Mouse (Mus musculus): ENCODE results near the gene Ephb3. TPM values are rescaled to one million over a fixed set of nuclear protein-coding genes. Genes with fewer than 3 reads are reported as not detected.

Ephb3 gene
- total RNA-seq, 1 experiment from 2014 or later: not detected

DNA sequence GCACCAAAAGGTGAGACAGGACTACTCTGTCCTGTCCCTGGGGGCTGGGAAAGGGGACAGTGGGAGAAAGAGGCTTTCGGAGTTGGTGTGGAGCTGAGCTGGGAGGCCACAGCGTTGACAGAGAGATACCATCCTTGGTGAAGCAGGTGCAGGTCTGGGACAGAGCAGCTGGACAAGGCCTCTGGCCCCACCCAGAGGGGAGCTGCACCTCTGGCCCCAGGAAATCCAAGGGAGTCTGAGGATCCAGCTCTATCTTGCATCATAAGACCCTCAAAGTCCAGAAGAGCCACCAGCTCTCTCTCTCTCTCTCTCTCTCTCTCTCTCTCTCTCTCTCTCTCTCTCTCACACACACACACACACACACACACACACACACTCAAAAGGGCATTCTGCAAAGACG is 40.2 kb downstream of the Ephb3 start:
- no peak for ATAC-seq (replicated peaks; ENCODE audit: low read depth, poor library complexity, severe bottlenecking)

DNA sequence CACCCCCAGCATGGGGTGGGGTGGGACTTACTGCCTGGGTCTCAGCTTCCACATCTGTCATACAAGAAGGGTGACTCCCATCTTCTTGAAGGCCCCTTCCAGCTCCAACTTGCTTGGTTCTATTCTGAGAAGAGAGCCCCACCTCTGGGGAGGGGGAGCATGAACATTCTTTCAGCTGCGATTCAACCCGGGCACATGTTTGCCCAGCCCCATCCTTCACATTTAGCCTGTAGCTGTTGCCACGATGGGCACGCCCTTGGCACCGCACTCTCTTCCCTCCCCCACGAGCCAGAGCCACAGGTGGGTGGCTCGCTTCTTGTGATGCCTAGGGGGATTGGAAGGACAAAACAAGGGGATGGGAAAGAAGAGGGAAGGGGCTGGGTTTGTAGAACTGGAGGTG is 40.8 kb downstream of the Ephb3 start:
- no peak for ATAC-seq (replicated peaks; ENCODE audit: low read depth, poor library complexity, severe bottlenecking)

DNA sequence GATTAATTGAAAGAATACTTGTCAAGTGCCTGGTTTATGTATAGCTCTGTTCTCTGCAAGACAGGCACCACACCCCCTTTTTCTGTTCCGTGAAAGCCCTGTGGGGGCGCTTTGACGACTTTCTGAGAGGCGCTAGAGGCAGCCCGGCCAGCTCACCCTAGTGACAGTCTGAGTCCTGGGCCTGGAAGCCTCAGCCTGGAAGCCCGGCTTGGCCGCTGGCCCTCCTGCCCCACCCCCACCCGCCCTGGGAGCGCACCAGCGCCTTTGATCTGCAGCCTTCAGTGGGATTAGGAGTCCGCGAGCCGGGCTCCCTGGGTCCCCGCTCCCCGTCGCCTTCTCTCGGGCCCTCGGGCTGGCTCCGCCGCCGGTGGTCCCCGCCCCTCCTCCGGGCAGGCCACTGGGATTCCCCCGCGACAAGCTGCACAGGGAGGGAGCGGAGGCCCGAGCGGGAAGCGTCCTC is 41.4 kb downstream of the Ephb3 start:
- ATAC-seq (replicated peaks; ENCODE audit: low read depth, poor library complexity, severe bottlenecking): peak; percentile 88

DNA sequence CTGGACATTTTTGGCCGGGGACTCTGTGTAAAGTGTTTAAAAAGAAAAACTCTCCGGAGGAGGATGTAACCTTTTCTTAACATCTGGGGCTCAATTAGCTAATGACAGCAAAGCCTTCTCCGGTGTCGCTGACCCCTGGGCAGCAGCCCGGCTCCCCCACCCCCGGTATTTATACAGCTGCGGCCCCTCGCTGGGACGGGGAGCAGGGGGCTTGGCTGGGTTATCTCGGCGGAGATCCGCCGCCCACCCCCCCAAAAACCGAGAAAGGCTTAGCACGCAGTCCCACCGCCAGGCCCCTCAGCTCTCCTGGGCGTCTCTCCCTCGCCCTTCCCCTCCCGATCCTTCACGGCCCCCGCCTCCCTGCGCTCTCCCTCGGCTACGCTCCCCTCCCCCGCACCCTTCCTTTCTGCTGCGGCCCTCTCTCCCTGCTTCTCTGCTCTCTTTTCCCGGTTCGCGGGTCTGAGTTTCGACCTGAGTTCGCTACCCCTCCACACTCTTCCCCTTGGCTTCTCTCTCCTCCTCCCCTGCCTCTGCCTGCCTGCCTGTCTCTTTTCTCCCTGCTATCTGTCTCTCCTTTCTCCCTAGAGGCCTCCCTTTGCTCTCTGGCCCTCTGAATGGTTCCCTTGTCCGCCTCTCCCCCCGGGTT is 42.0 kb downstream of the Ephb3 start:
- ATAC-seq (replicated peaks; ENCODE audit: low read depth, poor library complexity, severe bottlenecking): 0 out of 2 replicates have a peak, but pooled peaks have one; percentile 21

DNA sequence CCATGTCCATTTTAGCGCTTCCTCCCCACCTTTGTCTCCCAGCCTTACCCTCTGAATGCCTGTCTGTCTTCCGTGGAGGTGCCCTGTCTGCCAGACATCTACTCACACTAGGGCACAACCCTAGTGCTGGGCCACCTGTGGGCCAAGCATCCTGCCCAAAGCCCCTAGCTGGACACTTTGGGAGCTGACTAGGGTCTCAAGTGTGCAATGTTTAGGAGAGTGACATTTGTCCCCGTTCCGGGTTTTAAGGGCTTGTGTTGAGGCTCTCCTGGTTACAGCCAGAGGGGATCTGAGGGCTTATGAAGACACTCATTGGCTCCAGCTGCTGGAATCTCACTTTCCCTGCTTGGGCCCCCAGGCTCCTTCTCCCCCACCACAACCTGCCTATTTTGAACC is 42.5 kb downstream of the Ephb3 start:
- ATAC-seq (replicated peaks; ENCODE audit: low read depth, poor library complexity, severe bottlenecking): no peak

DNA sequence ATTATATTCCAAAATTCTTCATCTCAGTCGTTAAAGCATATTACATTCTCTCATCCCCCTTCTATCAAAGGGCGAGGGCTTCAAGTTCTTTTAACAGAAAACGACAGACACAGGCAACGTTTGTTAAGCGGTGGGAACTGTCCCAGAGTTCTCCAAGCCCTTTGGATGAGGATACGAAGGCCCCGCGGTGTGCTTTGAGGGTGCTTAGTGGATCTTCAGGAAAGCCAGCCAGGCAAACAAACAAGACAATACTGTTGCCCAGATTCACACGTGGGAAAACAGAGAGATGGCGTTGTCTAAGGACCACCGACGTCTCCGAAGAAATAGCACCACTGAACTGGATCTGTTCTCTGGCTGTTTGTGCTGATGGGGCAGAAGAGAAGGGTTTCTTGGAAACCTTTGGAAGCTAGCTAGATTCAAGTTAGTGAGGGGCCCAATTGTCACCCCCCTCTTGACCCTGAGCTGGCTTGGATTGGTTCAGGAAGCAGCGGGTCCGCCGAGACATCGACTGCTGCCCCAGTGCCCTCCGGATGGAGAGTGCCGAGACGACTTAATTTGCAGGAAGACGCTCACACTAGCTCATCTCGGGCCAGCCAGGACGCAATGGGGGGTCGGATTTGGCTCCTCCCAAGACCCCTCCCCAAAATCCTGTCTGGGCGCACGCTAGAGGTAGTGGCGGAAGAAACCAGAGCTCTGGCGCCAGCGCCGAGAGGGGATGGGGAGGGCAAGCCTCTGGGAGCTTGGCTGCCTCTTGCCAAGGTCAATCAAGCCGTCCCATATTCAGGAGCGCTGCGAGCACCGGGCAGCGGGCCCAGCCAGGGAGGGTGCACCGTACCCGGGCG is 43.5 kb downstream of the Ephb3 start:
- ATAC-seq (replicated peaks; ENCODE audit: low read depth, poor library complexity, severe bottlenecking): no peak

DNA sequence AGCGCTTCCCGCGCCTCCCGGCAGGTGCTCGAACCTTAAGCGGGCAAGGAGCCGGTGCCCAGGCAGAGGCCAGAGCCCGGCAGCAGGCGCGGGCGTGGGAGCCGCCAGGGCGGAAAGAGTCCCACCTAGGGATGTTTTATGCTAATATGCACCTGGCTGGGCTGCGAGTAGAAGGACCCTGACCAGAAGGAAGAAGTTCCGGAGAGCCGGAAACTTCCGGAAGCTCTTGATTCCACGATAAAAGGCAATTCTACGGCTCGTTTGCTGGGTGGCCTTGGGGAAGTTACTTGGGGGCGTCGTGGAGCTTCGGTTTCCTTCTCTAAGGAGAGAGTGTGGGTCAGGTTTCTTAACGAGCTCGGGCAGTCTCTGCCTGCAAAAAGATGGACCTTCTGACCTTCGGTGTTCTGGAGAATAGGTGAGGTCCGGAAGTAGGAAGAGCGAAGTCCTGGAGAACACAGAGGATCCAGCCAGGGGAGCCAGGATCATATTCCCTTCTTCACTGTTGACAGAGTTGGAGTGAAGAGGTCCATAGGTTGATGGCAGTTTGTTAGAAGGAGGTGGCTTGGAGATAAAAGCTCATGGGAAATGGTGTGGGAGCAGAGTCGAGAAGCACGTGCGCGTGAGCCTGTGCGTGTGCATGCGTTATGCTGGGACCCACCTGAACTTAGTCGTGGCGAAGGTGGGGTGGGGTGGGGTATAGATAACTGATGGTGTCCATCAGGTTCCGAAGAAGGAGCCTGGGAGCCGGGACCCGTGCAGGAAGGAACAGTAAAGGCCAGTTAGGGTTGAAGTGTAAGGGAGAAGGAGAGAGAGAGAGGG is 44.4 kb downstream of the Ephb3 start:
- 0 out of 2 replicates have a peak, but pooled peaks have one; percentile 19 for ATAC-seq (replicated peaks; ENCODE audit: low read depth, poor library complexity, severe bottlenecking)

DNA sequence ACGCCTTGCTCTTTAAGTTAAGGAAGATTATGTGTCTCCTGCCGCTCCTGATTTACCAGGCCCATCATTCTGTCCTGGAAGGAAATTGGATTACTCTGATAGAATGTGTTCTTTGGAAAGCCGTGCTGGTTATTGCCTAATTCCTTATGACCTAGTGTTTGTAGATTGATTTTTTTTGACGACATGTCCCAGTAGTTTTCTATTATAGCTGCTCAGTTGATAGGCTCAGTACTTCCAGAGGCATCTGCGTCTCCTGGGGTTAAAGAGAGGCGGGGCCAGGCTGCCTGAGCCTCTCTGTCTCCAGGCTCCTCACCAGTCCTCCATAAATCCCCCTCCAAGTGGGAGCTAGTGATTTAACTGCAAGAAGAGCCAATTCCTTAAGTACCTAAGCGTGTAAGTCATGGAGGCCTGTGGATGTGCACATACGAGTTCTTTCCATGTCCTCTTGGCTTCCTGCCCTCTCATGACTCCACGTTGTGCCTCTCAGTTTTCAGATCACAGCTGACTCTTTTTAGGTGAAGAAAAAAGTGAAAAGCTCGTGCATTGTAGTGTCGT is 47.9 kb downstream of the Ephb3 start:
- no peak for ATAC-seq (replicated peaks; ENCODE audit: low read depth, poor library complexity, severe bottlenecking)

DNA sequence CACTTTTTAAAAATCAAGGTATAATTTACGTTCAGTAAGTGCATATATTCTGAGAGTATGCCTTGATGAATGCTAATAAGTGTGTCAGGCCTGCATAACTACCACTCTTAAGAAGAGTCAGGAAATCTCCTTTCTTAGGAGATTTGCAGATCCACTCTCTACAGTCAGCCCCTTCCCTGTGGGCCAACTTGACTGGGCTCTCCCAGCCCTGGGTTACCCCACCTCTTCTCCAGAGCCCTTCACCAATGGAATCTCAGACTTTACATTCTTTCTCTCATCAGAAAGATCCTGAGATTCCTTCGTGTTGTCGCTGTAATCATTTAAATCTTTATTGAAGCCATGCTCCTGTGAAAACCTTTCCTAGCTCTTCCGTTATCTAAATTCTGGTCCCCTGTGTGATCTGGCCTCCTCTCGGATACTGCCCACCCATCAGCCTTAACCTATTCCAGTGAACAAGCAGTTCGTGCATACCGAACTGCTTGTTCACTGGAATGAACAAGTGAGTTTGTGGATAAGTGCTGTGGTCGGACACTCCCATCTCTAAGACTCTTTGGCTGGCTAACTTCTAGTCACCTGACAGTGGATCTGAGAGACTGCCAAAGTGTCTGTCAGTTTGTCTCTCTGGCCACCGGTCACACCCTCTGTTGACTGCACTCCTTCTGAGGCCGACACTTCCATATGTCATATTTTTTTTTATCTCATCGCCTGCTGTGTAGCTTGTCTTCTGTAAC is 51.2 kb downstream of the Ephb3 start:
- no peak for ATAC-seq (replicated peaks; ENCODE audit: low read depth, poor library complexity, severe bottlenecking)

DNA sequence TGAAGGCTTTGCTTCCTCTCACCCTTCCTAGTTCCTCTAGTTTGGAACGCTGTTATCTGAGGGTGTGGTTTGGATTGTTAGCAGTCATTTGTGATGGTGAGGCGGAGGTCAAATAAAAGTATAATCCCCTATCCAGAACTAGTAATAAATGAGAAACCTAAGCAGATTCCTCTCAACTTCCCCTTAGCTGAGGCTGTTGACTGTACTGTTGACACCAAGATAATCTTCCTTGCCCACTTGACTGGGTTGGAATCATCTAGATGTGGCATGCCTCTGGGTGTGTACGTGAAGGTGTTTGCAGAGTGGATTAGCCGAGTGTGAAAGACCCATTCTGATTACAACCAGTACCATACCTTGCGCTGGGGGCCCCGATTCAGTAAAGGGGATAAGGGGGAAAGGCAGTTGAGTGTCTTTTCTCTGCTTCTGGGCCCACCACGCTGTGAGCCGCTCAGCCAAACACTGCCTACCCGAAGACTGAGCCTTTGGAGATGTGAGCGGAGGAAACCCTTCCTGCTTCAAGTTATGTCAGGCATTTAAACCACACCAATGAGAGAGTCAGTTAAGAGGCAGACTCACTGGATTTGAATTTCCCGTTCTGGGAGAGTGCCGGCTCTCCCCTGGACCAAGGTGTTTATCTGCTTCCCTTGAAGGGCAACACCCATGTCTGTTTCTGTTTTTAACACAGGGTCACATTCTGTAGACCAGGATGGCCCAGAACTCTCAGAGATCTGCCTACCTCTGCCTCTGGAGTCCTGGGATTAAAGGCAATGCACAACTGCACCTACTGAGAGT is 52.2 kb downstream of the Ephb3 start:
- no peak for ATAC-seq (replicated peaks; ENCODE audit: low read depth, poor library complexity, severe bottlenecking)

DNA sequence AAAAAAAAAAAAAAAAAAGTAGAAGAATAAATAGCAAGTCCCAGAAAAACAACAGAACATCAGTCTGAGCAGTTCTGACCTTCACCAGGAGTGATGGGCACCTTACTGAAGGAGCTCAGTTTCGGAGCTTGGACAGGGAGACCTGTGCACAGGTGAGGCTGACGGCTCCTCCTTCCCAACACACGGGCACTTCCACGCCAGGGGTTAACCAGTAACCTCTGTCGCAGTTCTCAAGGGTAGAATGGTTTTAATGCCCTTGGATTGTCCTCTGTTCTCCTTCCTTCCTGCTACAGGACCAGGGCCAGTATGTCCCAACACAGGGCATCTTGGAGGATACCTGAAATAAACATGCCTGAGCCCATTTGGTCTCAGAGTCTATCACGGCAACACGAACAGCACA is 60.9 kb downstream of the Ephb3 start:
- no peak for ATAC-seq (replicated peaks; ENCODE audit: low read depth, poor library complexity, severe bottlenecking)

DNA sequence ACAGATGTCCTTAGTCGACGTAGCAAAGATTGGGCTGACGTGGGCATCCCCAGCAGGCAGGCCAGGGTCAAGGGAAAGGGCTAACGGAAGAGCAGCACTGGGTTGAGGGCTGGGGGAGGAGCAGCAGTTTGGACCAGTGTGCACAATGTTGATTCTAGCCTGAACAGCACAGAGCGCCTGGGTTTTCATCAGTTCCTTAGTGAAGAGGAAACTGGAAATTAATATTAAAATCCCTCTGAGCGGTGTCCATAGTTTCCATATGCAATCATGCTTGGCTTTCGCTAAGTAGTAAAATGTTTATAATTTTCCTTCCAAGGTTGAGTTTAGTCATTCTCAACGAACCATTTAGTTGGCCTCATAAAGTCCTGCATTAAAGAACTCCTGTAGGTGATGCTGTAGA is 65.2 kb downstream of the Ephb3 start:
- no peak for ATAC-seq (replicated peaks; ENCODE audit: low read depth, poor library complexity, severe bottlenecking)

DNA sequence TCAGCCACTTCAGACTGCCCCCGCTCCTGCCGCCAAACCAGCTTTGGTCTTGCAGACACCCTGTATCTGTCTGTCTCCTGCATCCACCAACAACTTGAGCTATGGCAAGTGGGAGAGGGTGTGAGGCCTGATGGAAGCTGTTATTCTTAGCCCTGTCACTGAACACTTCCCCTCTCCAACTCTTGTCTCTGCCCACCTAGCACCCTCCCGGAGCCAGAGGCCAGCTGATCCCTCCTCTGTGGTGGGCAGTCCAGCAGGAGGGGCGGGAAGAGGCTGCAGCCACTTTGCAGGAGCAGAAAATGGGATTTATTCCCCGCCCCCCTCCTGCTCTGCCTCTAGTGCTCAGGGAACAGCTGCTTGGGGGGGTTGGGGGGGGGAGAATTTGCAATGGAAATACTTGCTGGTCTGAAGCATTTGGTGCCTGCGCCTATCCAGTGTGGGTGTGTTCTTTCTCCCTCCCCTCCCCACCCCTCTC is 67.3 kb downstream of the Ephb3 start:
- no peak for ATAC-seq (replicated peaks; ENCODE audit: low read depth, poor library complexity, severe bottlenecking)

DNA sequence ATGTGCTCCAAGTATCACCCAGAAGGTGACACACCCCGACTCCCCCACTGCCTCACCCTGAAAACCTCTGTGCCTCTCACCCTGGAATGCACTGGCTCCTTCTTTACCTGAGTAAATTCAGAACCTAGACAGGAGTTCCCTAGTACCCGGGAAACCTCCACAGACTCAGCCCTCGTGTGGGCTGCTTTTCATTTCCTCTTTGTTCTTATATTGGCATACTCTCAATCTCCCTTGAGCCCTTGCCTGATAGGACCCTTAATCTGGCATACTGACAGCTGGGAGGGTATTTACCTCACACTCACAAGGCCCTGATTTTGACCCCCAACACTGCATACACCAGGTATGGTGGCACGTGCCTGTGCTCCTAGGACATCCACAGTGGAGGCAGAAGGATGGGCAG is 68.2 kb downstream of the Ephb3 start:
- ATAC-seq (replicated peaks; ENCODE audit: low read depth, poor library complexity, severe bottlenecking): no peak

Other genes starting within 250 kb of the Ephb3 start
- not detected in 2 replicates for gene Teddm3, start 50.8 kb upstream of the Ephb3 start, total RNA-seq (2017)
- 14.8 and 26.0 TPM in 2 replicates for gene Vps8, start 218.4 kb downstream of the Ephb3 start, total RNA-seq (2017)